Mouse (Mus musculus) 416B (cell line): ENCODE results near the gene 1600014C23Rik.

ENCODE experiments used
- DNase-seq: peaks from one replicate; pipeline ENCODE4 v3.0.0; 2011; ENCODE audit warnings: low read depth

Gene 1600014C23Rik

GRCm38 (mm10) chr17:45689120-45689519 is 44.5 kb downstream of the 1600014C23Rik start:
- DNase-seq: no peak

DNA sequence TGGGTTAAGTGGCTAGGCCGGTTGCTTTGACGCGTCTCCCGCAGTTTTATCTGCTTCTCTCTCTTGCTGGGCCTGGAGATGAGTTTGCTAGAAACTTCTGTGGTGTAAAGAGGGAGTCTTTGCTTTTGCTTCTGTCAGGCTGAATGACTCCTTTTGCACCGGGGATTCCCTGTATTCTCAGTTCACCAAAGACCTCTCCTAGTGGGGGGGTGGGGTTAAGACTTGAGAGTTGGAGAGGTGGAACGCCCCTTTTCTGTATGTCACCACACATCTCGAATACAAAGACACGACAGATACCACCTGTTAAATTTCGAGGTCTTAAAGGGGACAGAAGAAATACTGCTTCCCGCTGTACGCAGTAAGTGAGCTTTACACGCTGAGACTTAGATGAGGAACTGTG is 46.9 kb downstream of the 1600014C23Rik start, which contains the start of gene Tmem63b:
Tmem63b (minus strand) TSS at position 190 of the 400 bp plus-strand sequence.
- DNase-seq: peak; percentile 69

DNA sequence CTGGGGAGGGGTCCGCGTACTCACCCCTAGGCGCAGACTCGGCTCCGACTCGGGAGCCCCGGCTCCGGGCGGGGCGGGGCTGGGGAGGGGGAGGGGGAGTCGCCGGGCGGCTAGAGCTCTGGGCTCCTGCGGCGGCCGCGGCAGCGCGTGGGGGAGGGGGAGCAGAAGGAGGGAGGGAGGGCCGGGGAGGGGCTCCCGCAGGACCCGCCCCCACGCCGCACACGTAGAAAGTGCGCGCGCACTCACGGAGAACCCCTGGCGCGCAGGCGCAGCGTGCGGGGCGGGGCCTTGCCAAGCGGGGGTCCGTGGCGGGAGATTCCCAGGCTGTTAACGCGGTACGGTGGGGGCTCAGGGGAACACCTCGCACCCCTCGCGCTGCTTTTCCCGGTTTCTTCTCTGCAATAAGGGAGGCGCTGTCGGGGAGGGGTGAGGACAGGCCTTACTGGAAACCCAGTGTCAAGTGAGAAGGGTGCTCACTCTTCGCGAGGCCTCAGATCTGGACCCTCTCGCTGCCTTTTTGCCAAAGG is 47.5 kb downstream of the 1600014C23Rik start, which contains the start of gene Mrpl14:
Mrpl14 (plus strand) TSS at position 230 of the 527 bp plus-strand sequence.
- peak; percentile 91 for DNase-seq

- DNase-seq: no peak
Observed at GRCm38 (mm10) chr17:45685171-45686092, 48.2 kb downstream of the 1600014C23Rik start.

GRCm38 (mm10) chr17:45684667-45685131 is 48.9 kb downstream of the 1600014C23Rik start:
- DNase-seq: no peak
